8 mouse cellular contexts compared by ENCODE assay signal in the genomic region with DNA sequence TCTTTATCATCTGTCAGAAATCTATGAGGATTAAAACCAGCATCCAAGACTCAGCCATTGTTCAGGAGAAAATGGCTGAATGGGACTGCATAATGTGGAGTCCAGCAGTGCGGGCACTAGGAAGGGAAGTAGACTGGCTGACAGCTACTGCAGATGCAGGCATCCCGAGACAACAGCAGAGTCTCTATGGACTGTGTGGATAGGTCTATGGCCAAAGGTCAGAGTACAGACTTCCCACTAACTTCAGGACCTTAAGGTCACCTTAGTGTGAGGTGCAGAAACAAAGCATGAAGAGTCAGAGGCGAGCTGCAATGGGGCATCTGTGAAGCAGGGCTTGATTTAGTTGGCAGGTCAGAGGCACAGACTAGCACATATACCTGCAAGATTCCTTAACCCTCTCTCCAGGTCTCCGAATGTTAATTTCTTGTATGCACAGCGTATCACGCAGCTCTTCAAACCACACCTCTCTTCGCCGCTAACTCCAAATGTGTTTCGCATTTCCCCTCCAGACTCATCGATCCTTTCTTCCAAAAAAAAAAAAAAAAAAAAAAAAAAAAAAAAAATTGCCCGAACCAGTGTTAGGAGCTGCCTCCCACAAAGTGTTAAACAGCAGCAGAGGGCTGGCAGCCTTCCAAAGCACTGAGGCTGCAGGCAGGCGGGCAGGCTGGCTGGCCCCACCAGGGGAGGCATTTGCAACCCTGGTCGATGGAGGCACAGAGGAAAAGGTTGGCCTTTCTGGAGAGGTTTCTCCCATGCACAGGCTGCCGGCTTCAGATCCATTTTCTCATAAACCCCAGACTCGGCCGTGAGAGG.
A peak's percentile ranks its signal among the peaks of the same experiment; 100 is the strongest.
DNase-seq lines count a peak whose midpoint lies in the region.

No protein-coding gene starts in this region.

- 0 out of 2 replicates have a peak, but pooled peaks cover 5% of the 10 kb centered on the region for H3K27me3 ChIP-seq in hindbrain, embryonic 10.5 days (ENCODE audit: insufficient read depth, poor library complexity, severe bottlenecking)

- no peak overlapping the region for H3K4me3 ChIP-seq in hindbrain, embryonic 10.5 days

- H3K4me1 ChIP-seq in hindbrain, embryonic 10.5 days (replicated peaks), result peaks cover 25% of the 10 kb centered on the region

- WGBS in hindbrain, embryonic 10.5 days, result 26% methylated on average over 16 of the region's 16 CpGs

- DNase-seq in gastrocnemius, postnatal 14 days, result peak; percentile 38
- DNase-seq in gastrocnemius, postnatal 36 days, result no peak
- peak; percentile 75 for DNase-seq in embryo, embryonic 11 days
- DNase-seq in hindbrain, embryonic 10.5 days (ENCODE audit: low spot score), result peak; percentile 50
- DNase-seq in layer of hippocampus, postnatal 10 days (ENCODE audit: low spot score in 2 of 2), result peak; percentile 59 to 71
- peak; percentile 4 for DNase-seq in lung, postnatal 25 days (ENCODE audit: low spot score)
- DNase-seq in right cerebral cortex, postnatal 25 days, result peak; percentile 30
- no peak for DNase-seq in natural killer cell, adult 2 months (ENCODE audit: low spot score in 2 of 2)

- H3K9me3 ChIP-seq in hindbrain, embryonic 10.5 days, result no peaks in the 10 kb centered on the region

- H3K36me3 ChIP-seq in hindbrain, embryonic 10.5 days, result no peaks in the 10 kb centered on the region

- intact Hi-C loops in gastrocnemius, postnatal 14 days (cut with DNase I; ENCODE audit: low total_unique reads), result no loop called here
- intact Hi-C loops in gastrocnemius, postnatal 36 days (cut with DNase I), result no loop called here

- H3K27ac ChIP-seq in hindbrain, embryonic 10.5 days, result peak overlapping the region; percentile 79

Comparison
In these comparisons a context has a peak if more than half of its experiments do, and no peak if none do; other contexts are left out.
1. DNase-seq: peak in gastrocnemius, postnatal 14 days (single experiment), embryo, embryonic 11 days (single experiment), hindbrain, embryonic 10.5 days (single experiment), layer of hippocampus, postnatal 10 days (2 of 2), lung, postnatal 25 days (single experiment) and right cerebral cortex, postnatal 25 days (single experiment); none in gastrocnemius, postnatal 36 days (0 of 2) and natural killer cell, adult 2 months (0 of 2).